Mouse (Mus musculus) lung, postnatal 0 days (tissue): ENCODE data around the gene Tmc6. TPM values are rescaled to one million over a fixed set of nuclear protein-coding genes. Genes with fewer than 3 reads are reported as not detected.
"Not testable (repeated sequence)": the region's sequence is repeated elsewhere in the genome, so short reads cannot be mapped to it uniquely, and the experiment has no call there.

Experiments used
- ATAC-seq: fragments of 200-750 bp; cut with Nextera tagmentation; 2 replicates; pipeline ENCODE4 v1.8.0; 2017; ENCODE audit warnings: moderate library complexity
- DNase-seq: peaks from one replicate; pipeline ENCODE4 v3.0.0-alpha.2; 2016; ENCODE audit warnings: low spot score
- H3K27ac ChIP-seq: fragments of 300-500 bp; sonication (generic); 2 replicates; pipeline ENCODE4 v1.5.1; 2014; ENCODE audit warnings: antibody characterized with exemption, mild to moderate bottlenecking, low read length, mixed read lengths
- H3K27me3 ChIP-seq: fragments of 300-500 bp; sonication (generic); replicated peaks from 2 replicates; pipeline ENCODE4 v1.6.1; 2014; ENCODE audit warnings: low read length, mixed read lengths; ENCODE audit not compliant: insufficient read depth
- H3K36me3 ChIP-seq: fragments of 300-500 bp; sonication (generic); 2 replicates; pipeline ENCODE4 v1.6.1; 2014; ENCODE audit warnings: low read length, mixed read lengths; ENCODE audit not compliant: insufficient read depth
- H3K4me1 ChIP-seq: fragments of 300-500 bp; sonication (generic); 2 replicates; pipeline ENCODE4 v1.6.1; 2014; ENCODE audit warnings: antibody characterized with exemption, low read depth, low read length, mixed read lengths; ENCODE audit not compliant: insufficient read depth
- H3K4me2 ChIP-seq: fragments of 300-500 bp; sonication (generic); replicated peaks from 2 replicates; pipeline ENCODE4 v1.6.1; 2014; ENCODE audit warnings: low read depth, mild to moderate bottlenecking, low read length, moderate library complexity, mixed read lengths
- H3K4me3 ChIP-seq: fragments of 300-500 bp; sonication (generic); 2 replicates; pipeline ENCODE4 v1.5.1; 2014; ENCODE audit warnings: low read depth, low read length
- H3K9ac ChIP-seq: fragments of 300-500 bp; sonication (generic); replicated peaks from 2 replicates; pipeline ENCODE4 v1.6.1; 2014; ENCODE audit warnings: low read depth, mild to moderate bottlenecking
- H3K9me3 ChIP-seq: fragments of 300-500 bp; sonication (generic); 2 replicates; pipeline ENCODE4 v1.6.1; 2016; ENCODE audit warnings: low read length, mixed read lengths
- CTCF ChIP-seq: IDR thresholded peaks from 2 replicates; pipeline ENCODE4 v1.5.1; 2016; ENCODE audit warnings: antibody characterized with exemption, mild to moderate bottlenecking
- EP300 ChIP-seq: IDR thresholded peaks from 2 replicates; pipeline ENCODE4 v1.6.1; 2016; ENCODE audit warnings: antibody characterized with exemption, mild to moderate bottlenecking, control low read depth
- WGBS: fragments of 180-500 bp; shearing (Covaris S2); extraction: QIAGEN DNeasy Blood & Tissue Kit; methylation state at CpG from one replicate; pipeline ENCODE4 v1.1.7; 2014; 5-methylcytosine and 5-hydroxymethylcytosine counted together
- polyA plus RNA-seq: library from polyadenylated mRNA; unstranded; fragments of >200 nt; fragmentation: Nextera tagmentation; extraction: Ambion mirVana; gene quantifications from 2 replicates; pipeline ENCODE4 v1.2.1, GENCODE M21; 2015

Tmc6 gene
- polyA plus RNA-seq, 1 experiment from 2014 or later = 34.8 TPM

DNA sequence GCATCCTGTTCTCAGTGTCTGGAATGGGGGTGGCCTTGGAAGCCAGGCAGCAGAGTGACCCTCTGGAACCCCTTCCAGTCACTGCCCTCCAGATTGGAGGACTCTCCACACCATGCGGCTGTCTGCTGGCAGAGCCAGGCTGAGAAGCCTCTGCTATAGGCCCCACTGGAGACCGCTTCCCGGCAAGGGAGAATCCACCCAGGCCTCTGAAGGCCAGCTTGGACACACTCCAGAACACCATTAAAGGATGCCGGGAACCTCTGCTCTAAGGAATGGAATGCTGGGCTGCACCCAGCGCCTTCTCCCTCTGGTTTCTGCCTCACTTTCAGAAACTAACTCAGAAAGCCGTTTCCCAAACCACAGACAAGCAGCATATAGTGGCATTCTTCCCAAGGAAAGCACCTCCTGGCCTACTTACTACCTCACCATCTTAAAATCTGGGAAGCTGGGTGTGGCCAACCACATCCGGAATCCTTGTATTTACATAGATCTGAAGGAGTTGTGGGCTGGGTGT is 40.8 kb upstream of the Tmc6 start:
- H3K27ac ChIP-seq = peak overlapping the region; percentile 39
- H3K4me2 ChIP-seq = no peak overlapping the region
- no peaks in the 10 kb centered on the region for H3K9me3 ChIP-seq
- no peak for ATAC-seq
- H3K4me3 ChIP-seq = no peak overlapping the region
- no peaks in the 10 kb centered on the region for H3K27me3 ChIP-seq
- no peak overlapping the region for H3K9ac ChIP-seq
- H3K4me1 ChIP-seq = peaks cover 39% of the 10 kb centered on the region
- TF ChIP-seq CTCF (no peak), EP300 (peak; percentile 36; the same call in 1 of the 2 replicates)
- DNase-seq = peak; percentile 58
- WGBS = 32% methylated on average over 7 of the region's 7 CpGs
- no peaks in the 10 kb centered on the region for H3K36me3 ChIP-seq

DNA sequence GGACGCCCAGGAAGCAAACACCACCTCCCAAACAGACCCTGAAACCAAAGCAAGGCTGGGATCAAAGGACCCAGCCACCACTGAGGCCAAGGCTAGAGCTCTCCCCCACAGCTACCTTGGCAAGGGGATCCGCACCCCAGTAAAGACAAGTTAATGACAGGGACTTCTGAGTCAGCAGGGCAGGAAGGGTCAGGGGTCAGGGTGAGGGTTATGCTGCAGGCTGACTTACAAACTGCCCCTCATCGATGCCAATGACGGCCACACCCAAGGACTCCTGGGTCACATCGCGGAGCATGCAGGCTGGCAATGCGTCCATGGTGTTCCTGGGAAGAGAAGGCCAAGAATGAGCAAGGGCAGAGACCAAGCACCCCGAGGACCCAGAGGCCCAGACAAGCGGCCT is 39.9 kb upstream of the Tmc6 start:
- 95% methylated on average over 9 of the region's 9 CpGs for WGBS
- no peak overlapping the region for H3K4me3 ChIP-seq
- peaks cover 32% of the 10 kb centered on the region for H3K4me1 ChIP-seq
- no peak for TF ChIP-seq EP300
- no peak for TF ChIP-seq CTCF
- no peak overlapping the region for H3K4me2 ChIP-seq
- ATAC-seq = no peak
- no peak overlapping the region for H3K27ac ChIP-seq
- H3K27me3 ChIP-seq = no peaks in the 10 kb centered on the region
- no peak overlapping the region for H3K9ac ChIP-seq
- no peak for DNase-seq
- no peaks in the 10 kb centered on the region for H3K36me3 ChIP-seq
- no peaks in the 10 kb centered on the region for H3K9me3 ChIP-seq

DNA sequence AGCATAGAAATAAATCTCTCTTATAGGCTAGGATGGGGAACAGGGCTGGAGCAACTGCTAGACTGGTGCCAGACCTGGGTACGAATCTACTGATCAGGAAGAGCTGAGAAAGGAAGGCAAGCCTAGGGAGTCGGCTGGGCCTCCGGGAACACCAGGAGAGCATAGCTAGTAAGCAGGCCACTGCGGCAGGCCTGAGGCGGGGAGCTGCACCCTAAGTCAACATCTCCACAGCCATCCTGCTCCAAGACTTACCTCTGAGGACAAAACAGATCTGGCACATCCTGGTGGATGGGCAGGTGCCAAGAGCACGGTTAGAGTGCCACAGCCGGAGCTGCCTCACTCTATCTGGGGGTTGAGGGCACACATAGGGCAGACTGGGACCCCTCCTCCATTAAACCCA is 38.2 kb upstream of the Tmc6 start:
- no peak for DNase-seq
- no peak overlapping the region for H3K27ac ChIP-seq

DNA sequence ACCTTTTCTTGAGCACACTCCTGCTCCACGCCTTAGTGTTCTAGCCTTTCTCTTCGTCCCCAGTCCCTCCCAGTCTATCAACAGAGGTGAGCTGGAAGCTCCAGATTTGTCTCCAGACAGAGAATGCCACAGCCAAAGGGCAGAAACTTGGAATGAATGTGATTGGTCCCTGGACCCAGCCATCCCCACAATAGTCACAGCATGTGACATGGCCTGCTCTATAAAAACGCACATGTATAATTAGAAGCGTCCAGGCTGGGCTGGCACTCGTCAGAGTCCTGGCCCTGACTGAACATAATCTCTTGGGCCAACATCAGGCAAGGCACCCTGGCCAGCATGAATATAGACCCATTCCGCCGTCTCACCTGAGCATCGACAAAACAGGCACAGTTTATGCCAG is 37.1 kb upstream of the Tmc6 start:
- no peak for DNase-seq
- H3K27me3 ChIP-seq = no peaks in the 10 kb centered on the region
- 84% methylated on average over 8 of the region's 8 CpGs for WGBS
- TF ChIP-seq CTCF (no peak), EP300 (no peak)
- ATAC-seq = no peak
- no peaks in the 10 kb centered on the region for H3K9me3 ChIP-seq
- H3K4me3 ChIP-seq = no peak overlapping the region
- H3K4me2 ChIP-seq = no peak overlapping the region
- H3K36me3 ChIP-seq = 0 out of 2 replicates have a peak, but pooled peaks cover 4% of the 10 kb centered on the region
- peaks cover 15% of the 10 kb centered on the region; the same call in 1 of the 2 replicates for H3K4me1 ChIP-seq
- H3K27ac ChIP-seq = no peak overlapping the region
- no peak overlapping the region for H3K9ac ChIP-seq

More for the DNA sequence above, 38.2 kb upstream of the Tmc6 start:
- no peaks in the 10 kb centered on the region for H3K36me3 ChIP-seq
- ATAC-seq = no peak
- no peak overlapping the region for H3K9ac ChIP-seq
- WGBS = 81% methylated on average over 7 of the region's 7 CpGs
- H3K27me3 ChIP-seq = no peaks in the 10 kb centered on the region
- H3K4me1 ChIP-seq = peaks cover 23% of the 10 kb centered on the region; the same call in 1 of the 2 replicates
- H3K9me3 ChIP-seq = no peaks in the 10 kb centered on the region
- H3K4me2 ChIP-seq = no peak overlapping the region
- no peak for TF ChIP-seq CTCF
- H3K4me3 ChIP-seq = no peak overlapping the region

DNA sequence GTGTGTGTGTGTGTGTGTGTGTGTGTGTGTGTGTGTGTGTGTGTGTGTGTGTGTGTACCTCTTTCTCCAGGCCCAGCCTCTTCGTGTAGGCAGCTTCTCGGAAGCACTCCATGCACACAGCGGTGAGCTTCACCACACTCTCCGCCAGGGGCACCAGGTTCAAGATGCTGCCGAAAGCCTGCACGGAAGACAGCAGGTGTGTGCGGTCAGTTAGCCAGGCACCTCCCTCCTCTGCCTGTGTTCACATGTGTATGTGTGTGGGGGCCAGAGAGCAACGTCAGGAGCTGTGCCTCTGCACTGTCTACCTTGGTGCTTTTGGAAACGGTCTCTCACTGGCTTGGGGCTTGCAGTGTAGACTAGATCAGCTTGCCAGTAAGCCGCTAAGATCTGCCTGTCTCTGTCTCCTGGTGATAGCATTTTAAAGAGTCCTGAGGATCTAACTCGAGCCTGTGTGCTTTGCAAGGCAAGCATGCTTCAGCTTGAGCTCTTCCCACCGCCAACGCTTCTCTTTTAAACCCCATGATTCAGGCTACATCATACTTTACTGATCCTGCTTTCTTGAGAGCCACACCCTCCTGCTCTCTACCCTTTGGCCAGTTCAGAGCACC is 34.5 kb upstream of the Tmc6 start:
- ATAC-seq = no peak
- Histone ChIP-seq H3K4me2 (no peak overlapping the region), H3K36me3 (0 out of 2 replicates have a peak, but pooled peaks cover 4% of the 10 kb centered on the region), H3K9ac (no peak overlapping the region), H3K4me1 (peaks cover 5% of the 10 kb centered on the region; the same call in 1 of the 2 replicates), H3K4me3 (no peak overlapping the region), H3K27me3 (no peaks in the 10 kb centered on the region), H3K27ac (no peak overlapping the region), H3K9me3 (no peaks in the 10 kb centered on the region)
- DNase-seq = no peak
- 79% methylated on average over 11 of the region's 13 CpGs for WGBS
- TF ChIP-seq EP300 (no peak), CTCF (0 out of 2 replicates have a peak, but pooled peaks have one; percentile 8)

DNA sequence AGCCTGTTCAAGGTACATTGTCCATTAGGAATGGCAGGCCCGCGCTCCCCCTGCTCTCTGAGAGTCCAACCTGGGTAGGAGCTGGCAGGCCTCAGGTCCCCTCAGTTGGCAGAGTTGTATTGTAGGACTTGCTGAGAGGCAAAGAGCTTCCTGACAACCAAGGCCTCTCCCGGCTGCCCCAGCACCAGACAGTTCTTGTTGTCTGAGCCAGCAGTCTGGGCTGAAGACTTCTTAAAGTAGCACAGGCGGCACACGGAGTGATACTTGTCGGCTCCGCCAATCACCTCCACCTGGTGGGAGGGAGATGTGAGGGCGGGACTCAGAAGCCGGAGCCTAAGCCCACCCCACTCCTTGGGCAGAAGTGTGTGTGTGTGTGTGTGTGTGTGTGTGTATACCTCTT is 33.9 kb upstream of the Tmc6 start:
- not testable (repeated sequence) for H3K9me3 ChIP-seq, DNase-seq, H3K4me1 ChIP-seq, H3K4me3 ChIP-seq, H3K27me3 ChIP-seq, H3K27ac ChIP-seq, H3K9ac ChIP-seq, H3K4me2 ChIP-seq, H3K36me3 ChIP-seq
- WGBS = 60% methylated on average over 9 of the region's 9 CpGs
- peak; percentile 79 for ATAC-seq
